Mouse (Mus musculus): ENCODE results near the gene Bcl11b. TPM values are rescaled to one million over a fixed set of nuclear protein-coding genes. Genes with fewer than 3 reads are reported as not detected.

Gene Bcl11b
- polyA plus RNA-seq, 1 experiment, result 22.3 TPM

- H3K4me3 ChIP-seq (ENCODE audit: low read depth, low read length), result no peak overlapping the region
- H3K27me3 ChIP-seq (ENCODE audit: control insufficient read depth, insufficient read depth, low read length), result no peaks in the 10 kb centered on the region
- no peak overlapping the region for H3K27ac ChIP-seq (ENCODE audit: insufficient read depth, low read depth, low read length)
- TF ChIP-seq CTCF (IDR thresholded peaks at IDR 0.05; ENCODE audit: extremely low read depth, insufficient read length, insufficient replicate concordance, low read depth, low read length), result no peak
- no peak for TF ChIP-seq POLR2A (IDR thresholded peaks at IDR 0.05; ENCODE audit: low read depth, low read length)
- H3K4me1 ChIP-seq (ENCODE audit: control insufficient read depth, insufficient read depth, insufficient read length, low read length), result no peaks in the 10 kb centered on the region; the same call in 1 of the 2 replicates
- no peaks in the 10 kb centered on the region for H3K36me3 ChIP-seq (ENCODE audit: control insufficient read depth, insufficient read depth, low read length)
- WGBS, result 19% methylated on average over 11 of the region's 11 CpGs
Observed at GRCm38 (mm10) chr12:107973556-107974140, 29.8 kb downstream of the Bcl11b start.

DNA sequence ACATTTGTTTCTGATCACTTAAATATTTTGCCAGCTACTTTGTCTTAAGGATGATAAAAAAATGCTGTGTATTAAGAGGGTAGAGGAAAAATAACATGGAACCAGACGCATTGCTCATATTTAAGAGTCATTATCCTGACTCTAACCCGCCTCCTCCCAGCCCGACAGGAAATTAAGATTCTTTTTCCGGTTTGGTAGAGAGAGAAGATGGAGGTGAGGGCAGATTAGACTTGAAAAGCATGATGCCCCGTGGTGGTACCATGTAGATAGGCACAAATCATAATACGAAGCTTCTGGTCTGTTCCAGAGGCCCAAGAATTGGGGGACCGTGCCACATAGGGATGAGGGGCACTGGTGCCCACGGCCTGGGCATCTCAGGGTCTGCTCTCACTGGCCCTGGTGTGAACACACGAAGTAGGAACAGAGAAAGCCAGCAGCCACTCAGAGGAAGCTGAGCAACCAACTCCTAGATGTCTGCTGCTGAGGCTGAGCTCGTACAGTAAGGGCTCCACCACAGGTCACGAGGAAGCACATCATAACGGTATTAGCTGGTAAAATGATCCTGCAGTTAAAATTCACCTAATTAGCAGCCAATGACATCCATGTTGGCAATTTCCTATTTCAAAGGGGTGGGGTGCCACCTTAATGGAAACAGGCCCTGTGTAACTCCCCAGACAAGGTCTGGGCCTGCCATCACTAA lies 32.2 kb downstream of the Bcl11b start:
- H3K27me3 ChIP-seq (ENCODE audit: control insufficient read depth, insufficient read depth, low read length), result no peaks in the 10 kb centered on the region
- no peak overlapping the region for H3K4me3 ChIP-seq (ENCODE audit: low read depth, low read length)
- TF ChIP-seq POLR2A (IDR thresholded peaks at IDR 0.05; ENCODE audit: low read depth, low read length), result no peak
- TF ChIP-seq CTCF (IDR thresholded peaks at IDR 0.05; ENCODE audit: extremely low read depth, insufficient read length, insufficient replicate concordance, low read depth, low read length), result no peak
- 80% methylated on average over 12 of the region's 12 CpGs for WGBS
- no peak overlapping the region for H3K27ac ChIP-seq (ENCODE audit: insufficient read depth, low read depth, low read length)
- H3K36me3 ChIP-seq (ENCODE audit: control insufficient read depth, insufficient read depth, low read length), result peaks cover 2% of the 10 kb centered on the region; the same call in 1 of the 2 replicates
- no peaks in the 10 kb centered on the region; the same call in 1 of the 2 replicates for H3K4me1 ChIP-seq (ENCODE audit: control insufficient read depth, insufficient read depth, insufficient read length, low read length)

DNA sequence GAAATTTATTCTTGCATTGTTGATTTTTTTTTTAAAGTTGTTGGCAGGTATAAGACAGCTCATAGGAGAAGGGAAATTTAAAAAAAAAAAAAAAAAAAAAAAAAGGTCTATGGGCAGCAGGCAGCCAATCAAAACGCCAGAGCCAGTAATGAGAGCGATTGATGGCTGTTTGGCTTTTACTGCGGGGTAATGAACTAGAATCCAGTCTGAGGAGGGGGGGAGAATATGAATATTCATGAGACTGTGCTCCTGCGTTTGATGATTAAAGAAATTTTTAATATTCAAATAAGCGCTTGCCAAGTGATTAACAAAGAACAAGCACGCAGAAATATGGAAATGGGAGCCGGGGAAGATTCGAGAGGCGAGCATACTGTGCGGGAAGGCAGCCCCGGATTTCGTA lies 32.8 kb downstream of the Bcl11b start:
- Histone ChIP-seq H3K36me3 (ENCODE audit: control insufficient read depth, insufficient read depth, low read length) (peaks cover 2% of the 10 kb centered on the region; the same call in 1 of the 2 replicates), H3K27me3 (ENCODE audit: control insufficient read depth, insufficient read depth, low read length) (no peaks in the 10 kb centered on the region), H3K4me1 (ENCODE audit: control insufficient read depth, insufficient read depth, insufficient read length, low read length) (no peaks in the 10 kb centered on the region; the same call in 1 of the 2 replicates), H3K27ac (ENCODE audit: insufficient read depth, low read depth, low read length) (no peak overlapping the region), H3K4me3 (ENCODE audit: low read depth, low read length) (no peak overlapping the region)
- TF ChIP-seq POLR2A (IDR thresholded peaks at IDR 0.05; ENCODE audit: low read depth, low read length), result no peak
- TF ChIP-seq CTCF (IDR thresholded peaks at IDR 0.05; ENCODE audit: extremely low read depth, insufficient read length, insufficient replicate concordance, low read depth, low read length), result no peak
- WGBS, result 79% methylated on average over 12 of the region's 12 CpGs

GRCm38 (mm10) chr12:107969841-107970371 lies 33.5 kb downstream of the Bcl11b start:
- H3K36me3 ChIP-seq (ENCODE audit: control insufficient read depth, insufficient read depth, low read length), result peaks cover 3% of the 10 kb centered on the region; the same call in 1 of the 2 replicates
- no peaks in the 10 kb centered on the region for H3K27me3 ChIP-seq (ENCODE audit: control insufficient read depth, insufficient read depth, low read length)
- TF ChIP-seq CTCF (IDR thresholded peaks at IDR 0.05; ENCODE audit: extremely low read depth, insufficient read length, insufficient replicate concordance, low read depth, low read length) (no peak), POLR2A (IDR thresholded peaks at IDR 0.05; ENCODE audit: low read depth, low read length) (no peak)
- 71% methylated on average over 18 of the region's 18 CpGs for WGBS
- H3K4me1 ChIP-seq (ENCODE audit: control insufficient read depth, insufficient read depth, insufficient read length, low read length), result no peaks in the 10 kb centered on the region; the same call in 1 of the 2 replicates
- H3K4me3 ChIP-seq (ENCODE audit: low read depth, low read length), result no peak overlapping the region
- H3K27ac ChIP-seq (ENCODE audit: insufficient read depth, low read depth, low read length), result no peak overlapping the region

- 82% methylated on average over 8 of the region's 8 CpGs for WGBS
- Histone ChIP-seq H3K27me3 (ENCODE audit: control insufficient read depth, insufficient read depth, low read length) (no peaks in the 10 kb centered on the region), H3K27ac (ENCODE audit: insufficient read depth, low read depth, low read length) (no peak overlapping the region), H3K4me3 (ENCODE audit: low read depth, low read length) (no peak overlapping the region), H3K4me1 (ENCODE audit: control insufficient read depth, insufficient read depth, insufficient read length, low read length) (no peaks in the 10 kb centered on the region; the same call in 1 of the 2 replicates), H3K36me3 (ENCODE audit: control insufficient read depth, insufficient read depth, low read length) (peaks cover 3% of the 10 kb centered on the region; the same call in 1 of the 2 replicates)
- no peak for TF ChIP-seq CTCF (IDR thresholded peaks at IDR 0.05; ENCODE audit: extremely low read depth, insufficient read length, insufficient replicate concordance, low read depth, low read length)
- no peak for TF ChIP-seq POLR2A (IDR thresholded peaks at IDR 0.05; ENCODE audit: low read depth, low read length)
Observed at GRCm38 (mm10) chr12:107969126-107969525, 34.3 kb downstream of the Bcl11b start.

DNA sequence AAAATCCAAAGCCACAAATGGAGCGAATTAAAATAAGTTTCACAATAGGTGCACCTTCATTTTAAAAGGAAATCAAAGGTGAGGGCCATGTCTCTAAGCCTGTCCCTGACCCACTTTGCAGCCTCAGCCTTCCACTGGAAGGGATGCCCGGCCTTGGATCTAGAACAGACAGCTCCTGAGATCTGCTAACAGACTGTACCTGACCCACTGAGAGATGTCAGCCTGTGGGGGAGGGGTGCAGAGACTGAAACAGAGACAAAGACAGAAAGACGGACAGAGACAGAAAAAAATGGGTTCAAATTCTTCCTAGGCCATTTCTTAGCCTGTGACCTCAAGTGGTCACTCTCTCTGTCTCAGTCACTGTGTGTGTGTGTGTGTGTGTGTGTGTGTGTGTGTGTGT lies 35.1 kb downstream of the Bcl11b start:
- H3K27ac ChIP-seq (ENCODE audit: insufficient read depth, low read depth, low read length), result no peak overlapping the region
- no peaks in the 10 kb centered on the region for H3K27me3 ChIP-seq (ENCODE audit: control insufficient read depth, insufficient read depth, low read length)
- 83% methylated on average over 3 of the region's 3 CpGs for WGBS
- peaks cover 3% of the 10 kb centered on the region; the same call in 1 of the 2 replicates for H3K36me3 ChIP-seq (ENCODE audit: control insufficient read depth, insufficient read depth, low read length)
- 0 out of 2 replicates have a peak, but pooled peaks cover 4% of the 10 kb centered on the region for H3K4me1 ChIP-seq (ENCODE audit: control insufficient read depth, insufficient read depth, insufficient read length, low read length)
- H3K4me3 ChIP-seq (ENCODE audit: low read depth, low read length), result no peak overlapping the region
- TF ChIP-seq CTCF (IDR thresholded peaks at IDR 0.05; ENCODE audit: extremely low read depth, insufficient read length, insufficient replicate concordance, low read depth, low read length) (no peak), POLR2A (IDR thresholded peaks at IDR 0.05; ENCODE audit: low read depth, low read length) (no peak)

- Histone ChIP-seq H3K4me3 (ENCODE audit: low read depth, low read length) (no peak overlapping the region), H3K36me3 (ENCODE audit: control insufficient read depth, insufficient read depth, low read length) (peaks cover 3% of the 10 kb centered on the region; the same call in 1 of the 2 replicates), H3K27me3 (ENCODE audit: control insufficient read depth, insufficient read depth, low read length) (no peaks in the 10 kb centered on the region), H3K4me1 (ENCODE audit: control insufficient read depth, insufficient read depth, insufficient read length, low read length) (peaks cover 9% of the 10 kb centered on the region; the same call in 1 of the 2 replicates), H3K27ac (ENCODE audit: insufficient read depth, low read depth, low read length) (no peak overlapping the region)
- WGBS, result 79% methylated on average over 7 of the region's 7 CpGs
- TF ChIP-seq POLR2A (IDR thresholded peaks at IDR 0.05; ENCODE audit: low read depth, low read length) (no peak), CTCF (IDR thresholded peaks at IDR 0.05; ENCODE audit: extremely low read depth, insufficient read length, insufficient replicate concordance, low read depth, low read length) (no peak)
Observed at GRCm38 (mm10) chr12:107967026-107967425, 36.4 kb downstream of the Bcl11b start.

Data from small intestine, adult 2 months (tissue).